Mouse (Mus musculus) mesoderm, embryonic 11.5 days (tissue): Measurements from ENCODE around the gene Gm20869.
"Not testable (repeated sequence)": the region's sequence is repeated elsewhere in the genome, so short reads cannot be mapped to it uniquely, and the experiment has no call there.

Experiments used
- DNase-seq: peaks from one replicate; pipeline ENCODE4 v3.0.0-alpha.2; 2012; ENCODE audit warnings: low read depth, low spot score

Gene Gm20869

DNA sequence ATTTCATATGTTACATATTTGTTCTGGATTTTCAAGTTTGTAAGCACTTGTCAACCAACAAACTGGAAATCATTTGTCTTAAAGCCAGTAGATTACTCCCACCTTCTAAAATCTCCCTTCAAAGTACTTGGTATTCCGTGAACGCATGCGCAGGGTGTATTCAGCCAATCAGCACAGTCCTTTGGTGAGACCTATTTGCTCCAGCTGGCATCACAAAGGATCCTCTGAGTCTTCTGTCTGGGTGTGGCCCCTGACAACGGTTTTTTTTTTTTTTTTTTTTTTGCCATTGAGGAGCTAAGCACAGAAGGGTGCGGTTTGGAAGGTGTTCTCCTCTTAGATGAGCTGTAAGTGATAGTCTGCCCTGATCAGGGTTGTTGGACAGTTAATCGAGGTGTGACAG, at the start of gene Gm20869:
Gm20869 (plus strand) TSS at position 301 of the 400 bp plus-strand sequence.
- DNase-seq, result not testable (repeated sequence)
